19 mouse cellular contexts compared by ENCODE assay signal in the genomic region with DNA sequence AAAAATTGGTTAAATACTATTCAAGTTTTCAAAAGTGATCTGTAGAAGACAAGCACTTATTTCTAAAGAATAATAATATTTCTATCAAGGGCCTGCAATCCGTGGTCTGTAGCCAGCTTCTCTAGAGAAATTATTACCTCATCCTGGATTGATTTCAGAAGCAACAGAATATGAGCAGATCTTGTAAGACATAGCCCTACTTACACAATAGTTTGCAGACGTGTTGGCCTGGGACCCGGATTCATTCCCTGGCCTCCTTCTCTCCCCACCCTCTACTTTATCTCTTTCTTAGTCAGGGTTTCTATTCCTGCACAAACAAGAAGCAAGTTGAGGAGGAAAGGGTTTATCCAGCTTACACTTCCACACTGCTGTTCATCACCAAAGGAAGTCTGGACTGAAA. TPM values are rescaled to one million over a fixed set of nuclear protein-coding genes. Genes with fewer than 3 reads are reported as not detected.
DNase-seq lines count a peak whose midpoint lies in the region; ATAC-seq and TF ChIP-seq lines count a peak whose summit lies in the region.
"Had no signal": no experiment of that assay in that cellular context is flagged by ENCODE, and none has a peak within 500 bp of the region (broad histone marks: within the 10 kb centered on the region; RNA-seq: fewer than 3 reads in every experiment).

No protein-coding gene starts in this region.

- H3K4me3 ChIP-seq in embryonic facial prominence, embryonic 14.5 days (ENCODE audit: low read depth, low read length): no peak overlapping the region
- no peak overlapping the region for H3K4me3 ChIP-seq in embryonic facial prominence, embryonic 10.5 days
- H3K4me3 ChIP-seq in lung, postnatal 0 days (ENCODE audit: low read depth, low read length): no peak overlapping the region
- H3K4me3 ChIP-seq in heart, embryonic 11.5 days (ENCODE audit: low read depth, low read length): no peak overlapping the region
- H3K4me3 ChIP-seq: hindbrain, embryonic 13.5 days; intestine, embryonic 15.5 days; kidney, embryonic 15.5 days; left cerebral cortex, adult 2 months; limb, embryonic 12.5 days; neural tube, embryonic 15.5 days had no signal

- peak; percentile 54 for DNase-seq in embryonic facial prominence, embryonic 14.5 days (ENCODE audit: low spot score)
- no peak for DNase-seq in embryonic facial prominence, embryonic 10.5 days (ENCODE audit: low spot score)
- DNase-seq in lung, postnatal 0 days (ENCODE audit: low spot score): peak; percentile 83
- DNase-seq in lung, postnatal 14 days: no peak
- DNase-seq in skeletal muscle tissue, adult 2 months (ENCODE audit: low read depth, low spot score): peak; percentile 73
- no peak for DNase-seq in ovary, postnatal 14 days (ENCODE audit: low spot score)
- no peak for DNase-seq in left cerebral cortex, adult 11 months (ENCODE audit: low spot score)
- DNase-seq: adrenal gland, postnatal 14 days; cerebellum, adult 9-11 months; embryo, embryonic 11 days; forebrain, postnatal 0 days had no signal

- ATAC-seq in embryonic facial prominence, embryonic 14.5 days (ENCODE audit: low read depth): no peak
- ATAC-seq in lung, postnatal 0 days: peak; percentile 60; the same call in 1 of the 2 replicates
- ATAC-seq in heart, embryonic 11.5 days (replicated peaks; ENCODE audit: insufficient number of reproducible peaks, low FRiP score, low TSS enrichment): no peak
- ATAC-seq: forebrain, postnatal 0 days; intestine, embryonic 15.5 days had no signal

- no peak overlapping the region for H3K9ac ChIP-seq in embryonic facial prominence, embryonic 14.5 days (ENCODE audit: low read depth, low read length)
- no peak overlapping the region for H3K9ac ChIP-seq in lung, postnatal 0 days (replicated peaks; ENCODE audit: low read depth)
- no peak overlapping the region for H3K9ac ChIP-seq in heart, embryonic 11.5 days (ENCODE audit: low read depth, low read length)
- H3K9ac ChIP-seq: forebrain, postnatal 0 days; heart, embryonic 13.5 days; hindbrain, embryonic 13.5 days; intestine, embryonic 15.5 days; kidney, embryonic 15.5 days; limb, embryonic 12.5 days; neural tube, embryonic 15.5 days had no signal

- H3K4me1 ChIP-seq in embryonic facial prominence, embryonic 14.5 days (ENCODE audit: control insufficient read depth, insufficient read depth, low read length): 0 out of 2 replicates have a peak, but pooled peaks cover 5% of the 10 kb centered on the region
- H3K4me1 ChIP-seq in embryonic facial prominence, embryonic 10.5 days: peaks cover 10% of the 10 kb centered on the region
- H3K4me1 ChIP-seq in lung, postnatal 0 days (ENCODE audit: insufficient read depth, low read depth, low read length): no peaks in the 10 kb centered on the region
- 0 out of 2 replicates have a peak, but pooled peaks cover 7% of the 10 kb centered on the region for H3K4me1 ChIP-seq in heart, embryonic 11.5 days (ENCODE audit: control insufficient read depth, insufficient read depth, low read length)

- H3K27ac ChIP-seq in embryonic facial prominence, embryonic 14.5 days (replicated peaks; ENCODE audit: low read depth, low read length): no peak overlapping the region
- no peak overlapping the region for H3K27ac ChIP-seq in embryonic facial prominence, embryonic 10.5 days (replicated peaks)
- H3K27ac ChIP-seq in lung, postnatal 0 days (ENCODE audit: low read length): no peak overlapping the region
- H3K27ac ChIP-seq in heart, embryonic 11.5 days (ENCODE audit: low read depth, low read length): no peak overlapping the region
- H3K27ac ChIP-seq: heart, embryonic 13.5 days; hindbrain, embryonic 13.5 days; intestine, embryonic 15.5 days; kidney, embryonic 15.5 days; left cerebral cortex, adult 2 months; limb, embryonic 12.5 days; neural tube, embryonic 15.5 days had no signal

- 60% methylated on average over 3 of the region's 3 CpGs for WGBS in embryonic facial prominence, embryonic 14.5 days
- 84% methylated on average over 3 of the region's 3 CpGs for WGBS in embryonic facial prominence, embryonic 10.5 days
- 35% methylated on average over 3 of the region's 3 CpGs for WGBS in lung, postnatal 0 days
- WGBS in heart, embryonic 11.5 days (ENCODE audit: insufficient replicate concordance): 62% methylated on average over 3 of the region's 3 CpGs

- no peaks in the 10 kb centered on the region for H3K9me3 ChIP-seq in embryonic facial prominence, embryonic 14.5 days (ENCODE audit: control insufficient read depth, low read length)
- no peaks in the 10 kb centered on the region for H3K9me3 ChIP-seq in embryonic facial prominence, embryonic 10.5 days
- H3K9me3 ChIP-seq in lung, postnatal 0 days (ENCODE audit: low read length): no peaks in the 10 kb centered on the region
- H3K9me3 ChIP-seq in heart, embryonic 11.5 days (replicated peaks; ENCODE audit: control insufficient read depth, low read length): no peaks in the 10 kb centered on the region
- H3K9me3 ChIP-seq: heart, embryonic 13.5 days; hindbrain, embryonic 13.5 days; intestine, embryonic 15.5 days; kidney, embryonic 15.5 days; limb, embryonic 12.5 days; neural tube, embryonic 15.5 days had no signal

- H3K4me2 ChIP-seq in embryonic facial prominence, embryonic 14.5 days (ENCODE audit: low read depth, low read length): no peak overlapping the region
- H3K4me2 ChIP-seq in lung, postnatal 0 days (replicated peaks; ENCODE audit: low read depth, low read length): no peak overlapping the region
- peak overlapping the region; percentile 94 for H3K4me2 ChIP-seq in heart, embryonic 11.5 days
- H3K4me2 ChIP-seq: hindbrain, embryonic 13.5 days; intestine, embryonic 15.5 days; kidney, embryonic 15.5 days; limb, embryonic 12.5 days; neural tube, embryonic 15.5 days had no signal

- TF ChIP-seq EP300 in lung, postnatal 0 days (IDR thresholded peaks at IDR 0.05): no peak

- no peaks in the 10 kb centered on the region for H3K27me3 ChIP-seq in embryonic facial prominence, embryonic 14.5 days (replicated peaks; ENCODE audit: control insufficient read depth, insufficient read depth, low read length)
- H3K27me3 ChIP-seq in embryonic facial prominence, embryonic 10.5 days (replicated peaks; ENCODE audit: low read depth, poor library complexity, severe bottlenecking): peaks cover 20% of the 10 kb centered on the region
- H3K27me3 ChIP-seq in lung, postnatal 0 days (replicated peaks; ENCODE audit: insufficient read depth, low read length): no peaks in the 10 kb centered on the region
- H3K27me3 ChIP-seq in heart, embryonic 11.5 days (ENCODE audit: control insufficient read depth, insufficient read depth, low read length): no peaks in the 10 kb centered on the region
- H3K27me3 ChIP-seq: heart, embryonic 13.5 days; intestine, embryonic 15.5 days had no signal

- H3K36me3 ChIP-seq in embryonic facial prominence, embryonic 14.5 days (ENCODE audit: control insufficient read depth, insufficient read depth, low read length): peaks cover under 1% of the 10 kb centered on the region; the same call in 1 of the 2 replicates
- H3K36me3 ChIP-seq in embryonic facial prominence, embryonic 10.5 days (replicated peaks): no peaks in the 10 kb centered on the region; the same call in 1 of the 2 replicates
- no peaks in the 10 kb centered on the region for H3K36me3 ChIP-seq in lung, postnatal 0 days (ENCODE audit: insufficient read depth, low read length)
- no peaks in the 10 kb centered on the region for H3K36me3 ChIP-seq in heart, embryonic 11.5 days (ENCODE audit: control insufficient read depth, insufficient read depth, low read length)
- H3K36me3 ChIP-seq: intestine, embryonic 15.5 days; limb, embryonic 12.5 days had no signal

- TF ChIP-seq CTCF in lung, postnatal 0 days (IDR thresholded peaks at IDR 0.05): no peak

RNA-seq across cellular contexts. Expression of a gene that starts 19.5 kb away (rescaled TPM):
- 17.9 and 18.2 TPM in 2 replicates for polyA plus RNA-seq in embryonic facial prominence, embryonic 14.5 days (2014; fragmentation: Nextera tagmentation; extraction: Ambion mirVana)
- 14.6 and 15.6 TPM in 2 replicates for polyA plus RNA-seq in embryonic facial prominence, embryonic 10.5 days (2016; fragmentation: Nextera tagmentation; extraction: Ambion mirVana)
- polyA plus RNA-seq in lung, postnatal 0 days (2015; fragmentation: Nextera tagmentation; extraction: Ambion mirVana): 14.5 and 15.9 TPM in 2 replicates
- 9.8 and 12.0 TPM in 2 replicates for polyA plus RNA-seq in heart, embryonic 11.5 days (2014; fragmentation: Nextera tagmentation; extraction: Ambion mirVana)

RNA-seq across cellular contexts. Expression of a gene that starts 20.1 kb away (rescaled TPM):
- polyA plus RNA-seq in embryonic facial prominence, embryonic 14.5 days (2014; fragmentation: Nextera tagmentation; extraction: Ambion mirVana): 36.0 and 41.5 TPM in 2 replicates
- 34.3 and 34.9 TPM in 2 replicates for polyA plus RNA-seq in embryonic facial prominence, embryonic 10.5 days (2016; fragmentation: Nextera tagmentation; extraction: Ambion mirVana)
- polyA plus RNA-seq in lung, postnatal 0 days (2015; fragmentation: Nextera tagmentation; extraction: Ambion mirVana): 12.7 and 12.8 TPM in 2 replicates
- 30.6 and 33.9 TPM in 2 replicates for polyA plus RNA-seq in heart, embryonic 11.5 days (2014; fragmentation: Nextera tagmentation; extraction: Ambion mirVana)

Comparison
In these comparisons a context has a peak if more than half of its experiments do, and no peak if none do; other contexts are left out.
1. DNase-seq: peak in embryonic facial prominence, embryonic 14.5 days (single experiment), lung, postnatal 0 days (single experiment) and skeletal muscle tissue, adult 2 months (single experiment); none in embryonic facial prominence, embryonic 10.5 days (single experiment), lung, postnatal 14 days (single experiment), ovary, postnatal 14 days (single experiment) and left cerebral cortex, adult 11 months (single experiment).